Mouse (Mus musculus): ENCODE results near the gene Dpf3. TPM values are rescaled to one million over a fixed set of nuclear protein-coding genes. Genes with fewer than 3 reads are reported as not detected.

Dpf3 gene
- polyA plus RNA-seq, 1 experiment from 2014 or later: 15.5 TPM

GRCm38 (mm10) chr12:83387554-83387953, 100.0 kb downstream of the Dpf3 start:
- H3K4me3 ChIP-seq (ENCODE audit: low read length): no peak overlapping the region
- H3K4me2 ChIP-seq (replicated peaks; ENCODE audit: low read depth, low read length): no peak overlapping the region
- H3K36me3 ChIP-seq (ENCODE audit: control insufficient read depth, insufficient read depth, low read length): no peaks in the 10 kb centered on the region
- 22% methylated on average over 3 of the region's 3 CpGs for WGBS
- H3K9me3 ChIP-seq (ENCODE audit: control insufficient read depth, low read length): no peaks in the 10 kb centered on the region
- no peaks in the 10 kb centered on the region for H3K27me3 ChIP-seq (ENCODE audit: control insufficient read depth, insufficient read depth, low read length)
- H3K4me1 ChIP-seq (ENCODE audit: control insufficient read depth, insufficient read depth, low read length): no peaks in the 10 kb centered on the region
- no peak overlapping the region for H3K9ac ChIP-seq (ENCODE audit: low read depth, low read length)
- no peak overlapping the region for H3K27ac ChIP-seq (ENCODE audit: low read depth, low read length)
- no peak for ATAC-seq (ENCODE audit: low FRiP score, low TSS enrichment)

GRCm38 (mm10) chr12:83381072-83381471, 106.4 kb downstream of the Dpf3 start:
- no peak overlapping the region for H3K4me2 ChIP-seq (replicated peaks; ENCODE audit: low read depth, low read length)
- H3K9ac ChIP-seq (ENCODE audit: low read depth, low read length): no peak overlapping the region
- ATAC-seq (ENCODE audit: low FRiP score, low TSS enrichment): no peak

DNA sequence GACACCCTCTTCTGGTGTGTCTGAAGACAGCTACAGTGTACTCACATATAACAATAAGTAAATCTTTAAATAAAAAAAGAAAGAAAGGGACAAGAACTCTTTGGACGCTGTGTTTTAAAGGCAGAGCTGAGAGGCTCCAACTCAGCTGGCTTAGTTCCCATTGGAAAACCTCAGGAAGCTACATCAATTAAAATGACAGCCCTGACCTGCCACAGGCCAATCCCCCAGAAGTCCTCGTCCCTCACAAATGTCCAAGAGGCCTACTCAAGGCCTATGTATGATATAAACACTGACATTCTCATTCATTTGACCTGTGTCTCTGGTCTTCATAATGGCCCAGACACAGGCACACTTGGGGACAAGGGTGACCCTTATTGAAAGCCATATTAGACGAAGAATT, 107.5 kb downstream of the Dpf3 start:
- peaks cover 3% of the 10 kb centered on the region; the same call in 1 of the 2 replicates for H3K4me1 ChIP-seq (ENCODE audit: control insufficient read depth, insufficient read depth, low read length)
- 47% methylated on average over 3 of the region's 3 CpGs for WGBS
- no peaks in the 10 kb centered on the region for H3K9me3 ChIP-seq (ENCODE audit: control insufficient read depth, low read length)
- H3K4me3 ChIP-seq (ENCODE audit: low read length): no peak overlapping the region
- H3K27me3 ChIP-seq (ENCODE audit: control insufficient read depth, insufficient read depth, low read length): no peaks in the 10 kb centered on the region
- H3K27ac ChIP-seq (ENCODE audit: low read depth, low read length): no peak overlapping the region
- no peak overlapping the region for H3K9ac ChIP-seq (ENCODE audit: low read depth, low read length)
- H3K36me3 ChIP-seq (ENCODE audit: control insufficient read depth, insufficient read depth, low read length): no peaks in the 10 kb centered on the region
- H3K4me2 ChIP-seq (replicated peaks; ENCODE audit: low read depth, low read length): no peak overlapping the region
- ATAC-seq (ENCODE audit: low FRiP score, low TSS enrichment): 0 out of 2 replicates have a peak, but pooled peaks have one; percentile 35

More at GRCm38 (mm10) chr12:83381072-83381471, 106.4 kb downstream of the Dpf3 start:
- no peak overlapping the region for H3K4me3 ChIP-seq (ENCODE audit: low read length)
- H3K9me3 ChIP-seq (ENCODE audit: control insufficient read depth, low read length): no peaks in the 10 kb centered on the region
- H3K36me3 ChIP-seq (ENCODE audit: control insufficient read depth, insufficient read depth, low read length): no peaks in the 10 kb centered on the region
- no peak overlapping the region for H3K27ac ChIP-seq (ENCODE audit: low read depth, low read length)
- peaks cover 3% of the 10 kb centered on the region; the same call in 1 of the 2 replicates for H3K4me1 ChIP-seq (ENCODE audit: control insufficient read depth, insufficient read depth, low read length)
- H3K27me3 ChIP-seq (ENCODE audit: control insufficient read depth, insufficient read depth, low read length): no peaks in the 10 kb centered on the region
- WGBS: 86% methylated on average over 6 of the region's 7 CpGs

DNA sequence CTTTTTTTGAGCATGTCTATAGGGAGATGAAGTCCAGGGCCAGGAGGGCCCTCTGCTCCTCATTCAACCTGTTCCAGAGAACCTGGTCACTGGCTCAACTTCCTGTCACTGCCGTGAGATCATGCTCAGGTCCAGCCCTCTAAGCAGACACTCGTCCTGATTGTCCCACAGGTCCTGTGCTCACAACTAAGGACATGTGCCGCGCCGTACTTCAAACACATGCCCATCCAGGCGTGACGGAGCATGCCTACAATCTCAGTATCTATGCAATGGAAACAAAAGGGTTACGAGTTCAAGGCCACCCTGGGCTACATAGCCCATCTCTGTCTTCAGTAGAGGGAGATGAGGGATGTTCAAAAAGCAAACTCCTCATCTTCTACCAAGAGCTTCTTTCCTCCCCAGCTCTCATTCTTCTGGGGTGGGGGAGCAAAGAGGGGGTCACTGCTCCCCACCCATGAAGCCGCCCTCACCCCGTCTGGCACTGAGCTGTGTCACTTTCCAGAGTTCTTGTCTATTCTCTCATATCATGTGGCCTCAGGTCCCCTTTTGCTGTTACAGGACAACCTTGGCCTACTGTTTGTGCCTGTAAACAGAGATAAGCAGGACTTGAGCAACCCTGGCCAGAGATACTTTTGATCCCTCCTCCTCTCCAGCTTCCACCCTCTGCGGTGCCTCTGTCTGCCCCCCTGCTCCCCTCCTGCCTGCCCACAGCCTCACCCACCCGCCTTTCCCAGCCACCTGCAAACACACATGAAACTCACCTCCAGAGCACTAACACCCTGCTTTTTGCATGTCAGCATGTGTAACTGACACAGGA, 112.3 kb downstream of the Dpf3 start:
- no peak overlapping the region for H3K27ac ChIP-seq (ENCODE audit: low read depth, low read length)
- ATAC-seq (ENCODE audit: low FRiP score, low TSS enrichment): no peak; the same call in 1 of the 2 replicates
- no peaks in the 10 kb centered on the region for H3K27me3 ChIP-seq (ENCODE audit: control insufficient read depth, insufficient read depth, low read length)
- H3K4me3 ChIP-seq (ENCODE audit: low read length): no peak overlapping the region
- WGBS: 77% methylated on average over 12 of the region's 12 CpGs
- H3K4me2 ChIP-seq (replicated peaks; ENCODE audit: low read depth, low read length): no peak overlapping the region
- H3K9me3 ChIP-seq (ENCODE audit: control insufficient read depth, low read length): no peaks in the 10 kb centered on the region
- H3K9ac ChIP-seq (ENCODE audit: low read depth, low read length): no peak overlapping the region
- peaks cover 3% of the 10 kb centered on the region for H3K4me1 ChIP-seq (ENCODE audit: control insufficient read depth, insufficient read depth, low read length)
- H3K36me3 ChIP-seq (ENCODE audit: control insufficient read depth, insufficient read depth, low read length): no peaks in the 10 kb centered on the region; the same call in 1 of the 2 replicates

GRCm38 (mm10) chr12:83373081-83373480, 114.4 kb downstream of the Dpf3 start:
- Histone ChIP-seq H3K27me3 (ENCODE audit: control insufficient read depth, insufficient read depth, low read length) (no peaks in the 10 kb centered on the region), H3K4me3 (ENCODE audit: low read length) (no peak overlapping the region), H3K27ac (ENCODE audit: low read depth, low read length) (no peak overlapping the region), H3K36me3 (ENCODE audit: control insufficient read depth, insufficient read depth, low read length) (no peaks in the 10 kb centered on the region; the same call in 1 of the 2 replicates), H3K9me3 (ENCODE audit: control insufficient read depth, low read length) (no peaks in the 10 kb centered on the region), H3K4me1 (ENCODE audit: control insufficient read depth, insufficient read depth, low read length) (no peaks in the 10 kb centered on the region; the same call in 1 of the 2 replicates), H3K4me2 (replicated peaks; ENCODE audit: low read depth, low read length) (no peak overlapping the region), H3K9ac (ENCODE audit: low read depth, low read length) (no peak overlapping the region)
- WGBS: 63% methylated on average over 7 of the region's 7 CpGs
- ATAC-seq (ENCODE audit: low FRiP score, low TSS enrichment): no peak

- H3K27me3 ChIP-seq (ENCODE audit: control insufficient read depth, insufficient read depth, low read length): no peaks in the 10 kb centered on the region
- no peak overlapping the region for H3K27ac ChIP-seq (ENCODE audit: low read depth, low read length)
- H3K9me3 ChIP-seq (ENCODE audit: control insufficient read depth, low read length): no peaks in the 10 kb centered on the region
- H3K36me3 ChIP-seq (ENCODE audit: control insufficient read depth, insufficient read depth, low read length): no peaks in the 10 kb centered on the region; the same call in 1 of the 2 replicates
- no peak overlapping the region for H3K4me3 ChIP-seq (ENCODE audit: low read length)
- WGBS: 93% methylated on average over 7 of the region's 7 CpGs
- no peak overlapping the region for H3K4me2 ChIP-seq (replicated peaks; ENCODE audit: low read depth, low read length)
- no peak overlapping the region for H3K9ac ChIP-seq (ENCODE audit: low read depth, low read length)
- H3K4me1 ChIP-seq (ENCODE audit: control insufficient read depth, insufficient read depth, low read length): no peaks in the 10 kb centered on the region; the same call in 1 of the 2 replicates
- no peak for ATAC-seq (ENCODE audit: low FRiP score, low TSS enrichment)
Observed at GRCm38 (mm10) chr12:83372290-83372689, 115.2 kb downstream of the Dpf3 start.

DNA sequence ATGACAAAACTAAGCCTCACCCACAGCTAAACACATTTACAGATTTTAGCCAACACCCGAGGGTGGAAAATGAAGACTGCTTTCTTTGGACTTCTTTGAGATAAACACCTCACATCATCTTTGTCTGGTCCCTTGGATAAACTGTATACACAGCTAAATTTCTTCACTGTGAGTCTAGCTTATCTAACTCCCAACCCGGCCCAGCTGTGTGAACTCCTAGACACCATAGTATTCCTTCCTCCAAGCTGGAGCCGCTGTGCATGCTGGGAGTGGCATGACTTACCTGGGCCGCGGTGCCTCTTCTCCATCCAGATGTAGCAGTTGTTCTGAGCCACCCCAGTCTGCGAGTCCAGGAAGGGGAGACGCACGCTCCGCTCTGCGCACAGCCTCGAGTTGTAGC, 117.3 kb downstream of the Dpf3 start:
- Histone ChIP-seq H3K4me3 (ENCODE audit: low read length) (no peak overlapping the region), H3K27ac (ENCODE audit: low read depth, low read length) (no peak overlapping the region), H3K4me1 (ENCODE audit: control insufficient read depth, insufficient read depth, low read length) (no peaks in the 10 kb centered on the region; the same call in 1 of the 2 replicates), H3K9ac (ENCODE audit: low read depth, low read length) (no peak overlapping the region), H3K9me3 (ENCODE audit: control insufficient read depth, low read length) (peaks cover 4% of the 10 kb centered on the region; the same call in 1 of the 2 replicates), H3K4me2 (replicated peaks; ENCODE audit: low read depth, low read length) (no peak overlapping the region), H3K27me3 (ENCODE audit: control insufficient read depth, insufficient read depth, low read length) (no peaks in the 10 kb centered on the region), H3K36me3 (ENCODE audit: control insufficient read depth, insufficient read depth, low read length) (no peaks in the 10 kb centered on the region; the same call in 1 of the 2 replicates)
- 83% methylated on average over 11 of the region's 11 CpGs for WGBS
- ATAC-seq (ENCODE audit: low FRiP score, low TSS enrichment): no peak

- Histone ChIP-seq H3K27me3 (ENCODE audit: control insufficient read depth, insufficient read depth, low read length) (no peaks in the 10 kb centered on the region), H3K4me2 (replicated peaks; ENCODE audit: low read depth, low read length) (no peak overlapping the region), H3K4me3 (ENCODE audit: low read length) (no peak overlapping the region), H3K27ac (ENCODE audit: low read depth, low read length) (no peak overlapping the region), H3K9me3 (ENCODE audit: control insufficient read depth, low read length) (peaks cover 9% of the 10 kb centered on the region; the same call in 1 of the 2 replicates), H3K36me3 (ENCODE audit: control insufficient read depth, insufficient read depth, low read length) (no peaks in the 10 kb centered on the region; the same call in 1 of the 2 replicates), H3K9ac (ENCODE audit: low read depth, low read length) (no peak overlapping the region), H3K4me1 (ENCODE audit: control insufficient read depth, insufficient read depth, low read length) (no peaks in the 10 kb centered on the region)
- ATAC-seq (ENCODE audit: low FRiP score, low TSS enrichment): no peak
- WGBS: 98% methylated on average over 5 of the region's 5 CpGs
Observed at GRCm38 (mm10) chr12:83369416-83369815, 118.1 kb downstream of the Dpf3 start.

DNA sequence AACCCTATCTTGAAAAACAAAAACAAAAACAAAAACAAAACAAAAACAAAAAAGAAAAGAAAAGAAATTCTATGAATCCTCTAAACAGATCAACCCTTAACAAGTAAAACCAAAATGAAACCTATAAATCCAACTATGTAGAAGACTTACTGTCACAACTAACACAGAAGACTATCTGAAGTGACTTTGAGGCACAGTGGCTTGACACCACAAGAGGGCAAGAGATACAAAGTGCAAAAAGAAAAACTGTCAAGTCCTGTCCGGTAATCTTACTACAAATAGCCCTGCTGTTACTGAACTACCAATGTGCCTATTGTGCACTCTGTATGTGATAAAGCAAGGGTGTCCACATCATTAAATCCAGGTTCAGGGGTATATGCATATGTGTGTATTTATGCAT, 120.0 kb downstream of the Dpf3 start:
- no peaks in the 10 kb centered on the region; the same call in 1 of the 2 replicates for H3K36me3 ChIP-seq (ENCODE audit: control insufficient read depth, insufficient read depth, low read length)
- WGBS: 92% methylated on average over 1 of the region's 1 CpGs
- H3K27ac ChIP-seq (ENCODE audit: low read depth, low read length): no peak overlapping the region
- no peaks in the 10 kb centered on the region for H3K4me1 ChIP-seq (ENCODE audit: control insufficient read depth, insufficient read depth, low read length)
- no peak overlapping the region for H3K4me3 ChIP-seq (ENCODE audit: low read length)
- H3K4me2 ChIP-seq (replicated peaks; ENCODE audit: low read depth, low read length): no peak overlapping the region
- no peaks in the 10 kb centered on the region for H3K27me3 ChIP-seq (ENCODE audit: control insufficient read depth, insufficient read depth, low read length)
- no peak overlapping the region for H3K9ac ChIP-seq (ENCODE audit: low read depth, low read length)
- ATAC-seq (ENCODE audit: low FRiP score, low TSS enrichment): no peak
- peaks cover 9% of the 10 kb centered on the region; the same call in 1 of the 2 replicates for H3K9me3 ChIP-seq (ENCODE audit: control insufficient read depth, low read length)

Data from kidney, embryonic 14.5 days (tissue).